Mouse (Mus musculus) bone marrow macrophage, adult 2 months (primary cell): ENCODE measurements at regions not wholly inside any gene's neighbourhood (a gene's known extent, or its start where the extent isn't known, plus 50 kb on each side); places are given as distances from the start of the nearest gene placed in this dataset.

Experiments used
- CTCF ChIP-seq: IDR thresholded peaks from 2 replicates; pipeline ENCODE4 v1.5.1; 2012; ENCODE audit warnings: low read depth, mild to moderate bottlenecking, low read length, moderate library complexity
- POLR2A ChIP-seq: IDR thresholded peaks from 2 replicates; pipeline ENCODE4 v1.6.1; 2012; ENCODE audit warnings: mild to moderate bottlenecking, low read depth, low read length, borderline replicate concordance

GRCm38 (mm10) chr15:96928692-96929091 lies 127.1 kb downstream of the Slc38a4 start:
- TF ChIP-seq CTCF (no peak), POLR2A (no peak)
